Mouse (Mus musculus) thymus, adult 2 months (tissue): ENCODE results near the gene Nfatc3.

ENCODE experiments used
- CTCF ChIP-seq: fragments of 200-500 bp; IDR thresholded peaks from 2 replicates; pipeline ENCODE4 v1.5.1; 2012; ENCODE audit warnings: mild to moderate bottlenecking, control low read depth, low read length, moderate library complexity, borderline replicate concordance; ENCODE audit not compliant: control insufficient read depth, poor library complexity, insufficient read depth; ENCODE audit errors: extremely low read depth
- POLR2A ChIP-seq: fragments of 200-500 bp; IDR thresholded peaks from 2 replicates; pipeline ENCODE4 v1.6.1; 2012; ENCODE audit warnings: mild to moderate bottlenecking, low read length, control low read depth, moderate library complexity; ENCODE audit not compliant: control insufficient read depth, poor library complexity, insufficient read depth; ENCODE audit errors: extremely low read depth

GRCm38 (mm10) chr8:106047854-106048630, 10.6 kb upstream of the Nfatc3 start:
- TF ChIP-seq CTCF (no peak), POLR2A (no peak)
